Mouse (Mus musculus): ENCODE data around the gene Slc47a1.

DNA sequence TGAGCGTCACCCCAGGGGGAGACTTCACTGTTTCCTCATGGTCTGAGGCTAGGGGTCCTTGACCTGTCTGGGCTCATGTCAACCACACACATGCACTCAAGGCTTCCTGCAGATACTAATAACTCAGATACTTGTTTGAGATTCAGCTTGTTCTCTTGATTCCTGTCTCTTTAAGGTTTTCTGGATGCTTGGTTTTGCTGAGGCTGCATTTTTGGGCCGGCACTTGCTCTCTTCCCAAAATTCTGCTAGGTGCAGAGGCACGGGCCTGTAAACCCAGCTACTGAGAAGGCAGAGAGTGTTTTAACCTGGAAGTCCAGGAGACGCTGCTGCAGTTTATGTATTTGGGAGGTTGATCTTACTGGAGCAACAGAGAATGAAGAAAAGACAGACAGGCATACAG lies 23.6 kb upstream of the Slc47a1 start:
- TF ChIP-seq CTCF (IDR thresholded peaks at IDR 0.05; ENCODE audit: low read depth) (no peak), EP300 (optimal IDR thresholded peaks at IDR 0.05) (no peak)

All from stomach, postnatal 0 days (tissue).